Mouse (Mus musculus): Measurements from ENCODE around the gene Samd4b.

Gene Samd4b

GRCm38 (mm10) chr7:28490903-28491302 lies 107.0 kb downstream of the Samd4b start:
- peak; percentile 6 for DNase-seq

GRCm38 (mm10) chr7:28490410-28490809 lies 107.5 kb downstream of the Samd4b start:
- peak; percentile 90 for DNase-seq

- peak; percentile 29 for DNase-seq
These were observed 109.9 kb downstream of the Samd4b start for GRCm38 (mm10) chr7:28488030-28488491.

GRCm38 (mm10) chr7:28484192-28484591 lies 113.8 kb downstream of the Samd4b start:
- DNase-seq: no peak

GRCm38 (mm10) chr7:28482854-28483253 lies 115.1 kb downstream of the Samd4b start:
- DNase-seq: no peak

GRCm38 (mm10) chr7:28478854-28479253 lies 119.1 kb downstream of the Samd4b start:
- no peak for DNase-seq

GRCm38 (mm10) chr7:28477363-28477762 lies 120.6 kb downstream of the Samd4b start:
- DNase-seq: no peak

GRCm38 (mm10) chr7:28476191-28476590 lies 121.8 kb downstream of the Samd4b start:
- DNase-seq: no peak

GRCm38 (mm10) chr7:28467213-28467751 lies 130.7 kb downstream of the Samd4b start:
- peak; percentile 41 for DNase-seq

GRCm38 (mm10) chr7:28466721-28467212 lies 131.2 kb downstream of the Samd4b start:
- DNase-seq: no peak

GRCm38 (mm10) chr7:28464416-28465212 lies 133.3 kb downstream of the Samd4b start:
- peak; percentile 70 for DNase-seq

- no peak for DNase-seq
These were observed 135.2 kb downstream of the Samd4b start for GRCm38 (mm10) chr7:28462769-28463168.

- DNase-seq: no peak
These were observed 137.6 kb downstream of the Samd4b start for GRCm38 (mm10) chr7:28460361-28460760.

GRCm38 (mm10) chr7:28452361-28453005 lies 145.5 kb downstream of the Samd4b start:
- no peak for DNase-seq

- DNase-seq: no peak
These were observed 146.2 kb downstream of the Samd4b start, which contains the start of gene Lrfn1 for GRCm38 (mm10) chr7:28451531-28452360. Gene Lrfn1 (plus strand): TSS chr7:28451980.

- no peak for DNase-seq
These were observed 149.8 kb downstream of the Samd4b start for GRCm38 (mm10) chr7:28447865-28448820.

GRCm38 (mm10) chr7:28447101-28447830 lies 150.7 kb downstream of the Samd4b start:
- peak; percentile 33 for DNase-seq

- DNase-seq: peak; percentile 75
These were observed 151.5 kb downstream of the Samd4b start for GRCm38 (mm10) chr7:28446446-28446845.

GRCm38 (mm10) chr7:28444344-28444974 lies 153.5 kb downstream of the Samd4b start:
- no peak for DNase-seq

- no peak for DNase-seq
These were observed 155.3 kb downstream of the Samd4b start for GRCm38 (mm10) chr7:28442688-28443087.
